Mouse (Mus musculus) lung, embryonic 15.5 days (tissue): ENCODE data around the gene Mfsd5. TPM values are rescaled to one million over a fixed set of nuclear protein-coding genes. Genes with fewer than 3 reads are reported as not detected.

Experiments used
- polyA plus RNA-seq: library from polyadenylated mRNA; unstranded; fragments of >200 nt; fragmentation: Nextera tagmentation; extraction: Ambion mirVana; gene quantifications from 2 replicates; pipeline ENCODE4 v1.2.1, GENCODE M21; 2015

Gene Mfsd5
- polyA plus RNA-seq, 1 experiment from 2014 or later, result 63.8 TPM

Other genes with a start within 250 kb of the Mfsd5 start
- gene Eif4b, start 205.7 kb upstream of the Mfsd5 start, polyA plus RNA-seq, result 118 and 121 TPM in 2 replicates
- gene Tns2, start 179.0 kb upstream of the Mfsd5 start, polyA plus RNA-seq, result 47.6 and 54.5 TPM in 2 replicates
- gene Spryd3, start 143.2 kb upstream of the Mfsd5 start, polyA plus RNA-seq, result 18.8 and 20.5 TPM in 2 replicates
- 12.3 and 16.8 TPM in 2 replicates for gene Igfbp6, start 135.1 kb upstream of the Mfsd5 start, polyA plus RNA-seq
- 0.20 and 0.34 TPM in 2 replicates for gene Soat2, start 128.9 kb upstream of the Mfsd5 start, polyA plus RNA-seq
- 60.7 and 67.1 TPM in 2 replicates for gene Zfp740, start 76.2 kb upstream of the Mfsd5 start, polyA plus RNA-seq
- gene Csad, start 74.7 kb upstream of the Mfsd5 start, polyA plus RNA-seq, result 74.1 and 78.1 TPM in 2 replicates
- 2.0 and 3.2 TPM in 2 replicates for gene Itgb7, start 47.5 kb upstream of the Mfsd5 start, polyA plus RNA-seq
- gene Rarg, start 21.9 kb upstream of the Mfsd5 start, polyA plus RNA-seq, result 43.7 and 43.8 TPM in 2 replicates
- 0.53 and 0.57 TPM in 2 replicates for gene Gm9918, start 8.9 kb upstream of the Mfsd5 start, polyA plus RNA-seq
- gene Espl1, start 16.8 kb downstream of the Mfsd5 start, polyA plus RNA-seq, result 27.6 and 32.2 TPM in 2 replicates
- gene Pfdn5, start 46.7 kb downstream of the Mfsd5 start, polyA plus RNA-seq, result 368 and 401 TPM in 2 replicates
- 100 and 106 TPM in 2 replicates for gene Myg1, start 52.3 kb downstream of the Mfsd5 start, polyA plus RNA-seq
- 91.1 and 92.0 TPM in 2 replicates for gene Aaas, start 71.3 kb downstream of the Mfsd5 start, polyA plus RNA-seq
- gene Sp7, start 87.7 kb downstream of the Mfsd5 start, polyA plus RNA-seq, result 0.48 and 0.55 TPM in 2 replicates
- 10.6 TPM in 2 replicates for gene Sp1, start 126.7 kb downstream of the Mfsd5 start, polyA plus RNA-seq
- 0.59 and 0.82 TPM in 2 replicates for gene Amhr2, start 165.9 kb downstream of the Mfsd5 start, polyA plus RNA-seq
- 69.4 and 71.4 TPM in 2 replicates for gene Prr13, start 179.6 kb downstream of the Mfsd5 start, polyA plus RNA-seq
- 217 TPM in 2 replicates for gene Pcbp2, start 191.1 kb downstream of the Mfsd5 start, polyA plus RNA-seq
- gene Gm10337, start 224.3 kb downstream of the Mfsd5 start, polyA plus RNA-seq, result not detected in 2 replicates
- gene Map3k12, start 237.6 kb downstream of the Mfsd5 start, polyA plus RNA-seq, result 11.8 and 14.4 TPM in 2 replicates
- gene Tarbp2, start 238.7 kb downstream of the Mfsd5 start, polyA plus RNA-seq, result 80.7 and 82.7 TPM in 2 replicates
- gene Npff, start 245.5 kb downstream of the Mfsd5 start, polyA plus RNA-seq, result 2.0 and 5.4 TPM in 2 replicates